Mouse (Mus musculus) embryonic fibroblast, embryonic 13.5 days (primary cell): ENCODE data around the gene Slc44a1.

Experiments used
- CTCF ChIP-seq: IDR thresholded peaks from 2 replicates; pipeline ENCODE4 v1.5.1; 2011; ENCODE audit warnings: mild to moderate bottlenecking, control low read depth, low read length, moderate library complexity, borderline replicate concordance; ENCODE audit not compliant: insufficient read depth
- POLR2A ChIP-seq: IDR thresholded peaks from 2 replicates; pipeline ENCODE4 v1.6.1; 2011; ENCODE audit warnings: low read depth, mild to moderate bottlenecking, control low read depth, low read length, moderate library complexity

GRCm38 (mm10) chr4:53621490-53621889 lies 181.3 kb downstream of the Slc44a1 start:
- TF ChIP-seq POLR2A (no peak), CTCF (no peak)
